Mouse (Mus musculus) forelimb bud, embryonic 11.5 days (tissue): Measurements from ENCODE around the gene Cfap97d2.

Source experiments
- DNase-seq: peaks from one replicate; pipeline ENCODE4 v3.0.0-alpha.2; 2012; ENCODE audit warnings: low read depth, low spot score

Gene Cfap97d2

DNA sequence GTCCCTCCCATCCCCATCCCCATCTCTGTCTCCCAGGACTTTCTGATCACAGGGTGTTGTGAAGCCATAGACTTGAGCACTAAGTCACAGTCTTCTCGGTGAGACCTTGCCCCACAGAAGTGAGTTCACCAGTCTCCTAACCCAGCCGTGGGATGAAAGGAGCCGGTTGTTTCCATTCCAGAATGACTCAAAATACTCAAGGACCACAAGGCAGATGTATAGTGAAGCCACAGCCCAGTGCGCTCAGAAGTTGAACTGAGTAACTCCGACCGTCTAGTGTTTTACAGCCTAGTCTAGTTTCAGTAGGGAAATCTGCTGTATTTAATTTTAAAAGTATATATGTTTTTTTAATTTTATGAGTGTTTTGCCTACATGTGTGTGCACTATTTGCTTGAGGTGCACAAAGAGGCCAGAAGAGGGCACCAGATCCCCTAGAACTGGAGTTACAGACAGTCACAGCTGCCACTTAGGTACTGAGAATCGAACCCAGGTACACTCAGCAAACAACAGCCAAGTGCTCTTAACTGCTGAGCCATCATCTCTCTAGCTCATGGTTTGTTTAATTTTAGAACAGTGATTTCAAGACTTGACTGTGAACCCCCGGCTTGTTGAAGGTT is 18.5 kb upstream of the Cfap97d2 start:
- no peak for DNase-seq

DNA sequence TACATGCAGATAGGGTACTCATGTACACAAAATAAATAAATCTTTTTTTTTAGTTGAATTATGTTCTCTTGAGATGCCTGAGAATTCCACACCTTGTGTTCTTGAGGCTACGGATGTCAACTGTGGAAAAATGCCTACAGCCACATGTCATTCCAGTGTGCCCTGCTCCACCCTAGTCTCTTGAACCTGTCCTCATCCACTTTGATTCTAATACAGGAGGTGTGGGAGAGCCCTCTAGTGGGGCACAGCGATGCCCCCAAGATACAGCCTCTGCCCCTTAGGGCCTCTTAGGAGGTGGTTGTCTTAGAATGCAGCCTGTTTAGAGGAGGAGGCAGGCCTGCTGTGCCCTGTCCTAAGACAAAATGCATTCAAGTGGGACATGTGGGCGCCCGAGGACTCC is 17.7 kb upstream of the Cfap97d2 start:
- no peak for DNase-seq

DNA sequence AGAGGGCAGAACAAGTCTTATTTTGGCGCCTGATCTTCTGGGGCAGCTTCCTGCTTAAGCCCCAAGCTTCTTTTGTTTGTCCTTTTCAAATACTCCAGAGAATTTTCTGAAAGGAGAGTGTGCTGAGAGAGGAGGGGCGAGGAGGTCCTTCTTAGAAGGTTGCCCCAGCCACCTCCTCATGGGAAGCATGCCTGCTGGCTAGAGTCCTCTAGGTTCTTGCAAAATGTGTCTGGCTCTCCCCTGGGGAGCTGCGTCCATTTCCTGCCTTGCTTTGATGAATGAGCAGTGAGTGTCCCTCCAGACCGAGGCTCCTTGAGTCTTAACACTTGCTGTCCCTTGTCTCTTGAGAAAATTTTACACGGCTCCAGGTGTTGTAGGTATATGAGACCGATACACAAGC is 17.2 kb upstream of the Cfap97d2 start:
- no peak for DNase-seq

DNA sequence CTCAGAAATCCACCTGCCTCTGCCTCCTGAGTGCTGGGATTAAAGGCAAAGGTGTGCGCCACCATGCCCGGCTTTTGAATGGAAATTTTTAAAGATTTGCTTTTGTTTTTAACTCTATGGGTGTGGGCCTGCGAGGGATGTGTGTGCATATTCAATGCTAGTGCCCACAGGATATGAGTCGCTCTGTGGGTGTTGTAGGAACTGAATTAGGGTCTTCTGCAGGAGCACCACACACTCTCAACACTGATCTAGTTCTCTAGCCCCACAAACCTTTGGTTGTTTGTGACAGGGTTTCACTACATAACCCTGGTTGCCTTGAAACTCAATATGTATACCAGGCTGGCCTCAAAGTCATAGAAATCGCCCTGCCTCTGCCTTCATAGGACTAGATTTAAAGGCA is 16.4 kb upstream of the Cfap97d2 start:
- no peak for DNase-seq

DNA sequence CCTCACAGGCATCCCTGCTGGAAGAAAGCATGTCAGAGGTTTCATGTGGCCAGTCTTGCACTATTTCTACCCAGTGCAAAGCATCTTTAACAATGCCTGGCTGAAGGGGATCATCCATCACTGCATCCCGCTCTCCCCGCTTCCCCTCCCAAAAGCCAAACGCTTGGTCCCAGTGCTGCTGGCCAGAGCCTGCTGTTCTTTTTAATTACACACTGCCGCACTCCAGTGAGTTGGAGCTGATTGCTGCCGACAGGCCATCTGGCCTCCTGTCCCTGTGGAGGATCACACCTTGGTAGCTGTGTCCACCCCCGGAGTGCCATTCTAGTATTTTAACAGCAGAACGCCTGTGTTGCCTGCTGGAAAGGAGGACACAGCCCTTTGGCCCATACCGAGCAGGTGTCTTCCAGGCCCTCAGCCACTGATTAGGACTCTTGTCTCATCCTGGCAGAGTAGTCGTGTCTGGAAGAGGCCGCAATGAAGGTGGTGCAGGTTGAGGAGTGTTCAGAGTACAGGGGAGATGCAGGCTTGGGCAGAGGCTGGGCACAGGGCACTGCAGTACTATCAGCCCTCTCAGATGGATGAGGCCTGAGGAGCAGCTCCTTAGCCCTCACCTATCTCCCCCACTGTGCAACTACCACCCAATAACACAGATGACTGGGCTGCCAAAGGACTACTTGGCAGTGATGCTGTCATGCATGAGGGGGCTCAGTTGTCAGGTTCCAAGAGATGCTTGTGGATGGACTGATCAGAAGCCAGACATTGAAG is 13.2 kb upstream of the Cfap97d2 start:
- DNase-seq = no peak

DNA sequence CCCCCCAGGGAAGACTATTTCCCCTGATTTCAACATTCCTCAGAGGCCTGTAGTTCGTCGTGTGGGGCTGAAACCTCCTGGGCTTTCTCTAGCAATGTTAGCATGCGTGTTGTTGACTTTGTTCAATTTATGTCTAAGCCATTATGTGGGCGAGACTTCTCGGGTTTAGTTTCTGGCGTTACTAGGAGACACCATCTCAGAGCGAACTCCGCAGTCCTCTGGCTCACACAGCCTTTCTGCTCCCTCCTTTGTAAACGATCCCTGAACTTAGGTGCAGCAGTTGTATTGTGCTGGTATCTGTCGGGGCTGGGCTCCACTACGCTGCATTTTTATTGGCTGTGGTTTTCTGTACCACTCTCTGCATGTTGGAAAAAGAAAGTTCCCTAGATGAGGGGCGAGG is 11.0 kb upstream of the Cfap97d2 start:
- no peak for DNase-seq

DNA sequence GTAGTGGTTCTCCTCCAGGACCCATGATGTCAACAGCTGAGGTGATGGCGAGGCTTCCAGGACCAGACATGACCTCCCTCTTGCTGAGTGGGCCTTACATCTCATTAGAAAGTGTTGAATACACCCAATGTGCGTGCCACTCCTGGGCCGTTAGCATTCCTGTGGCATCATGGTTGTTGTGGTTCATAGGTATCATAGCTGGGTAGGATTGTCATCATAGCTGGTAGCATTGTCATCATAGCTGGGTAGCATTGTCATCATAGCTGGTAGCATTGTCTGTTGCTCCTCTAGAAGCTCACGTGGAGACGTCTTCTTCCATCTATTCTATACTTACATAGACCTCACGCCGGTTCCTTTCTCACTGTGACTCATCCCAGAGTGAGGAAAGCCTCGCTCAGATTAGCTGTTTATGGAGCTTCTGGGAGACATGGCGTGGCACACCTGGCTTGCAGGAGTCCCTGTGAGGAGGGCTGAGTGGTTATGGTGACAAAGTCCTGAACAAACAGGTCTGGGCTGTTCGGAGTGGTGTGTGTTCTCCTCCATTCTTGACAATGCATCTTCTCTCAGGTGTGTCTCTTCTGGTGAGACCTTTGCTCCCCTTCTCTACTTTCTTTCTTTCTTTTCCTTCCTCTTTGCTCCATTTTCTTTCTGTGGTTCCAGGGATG is 10.4 kb upstream of the Cfap97d2 start:
- no peak for DNase-seq

DNA sequence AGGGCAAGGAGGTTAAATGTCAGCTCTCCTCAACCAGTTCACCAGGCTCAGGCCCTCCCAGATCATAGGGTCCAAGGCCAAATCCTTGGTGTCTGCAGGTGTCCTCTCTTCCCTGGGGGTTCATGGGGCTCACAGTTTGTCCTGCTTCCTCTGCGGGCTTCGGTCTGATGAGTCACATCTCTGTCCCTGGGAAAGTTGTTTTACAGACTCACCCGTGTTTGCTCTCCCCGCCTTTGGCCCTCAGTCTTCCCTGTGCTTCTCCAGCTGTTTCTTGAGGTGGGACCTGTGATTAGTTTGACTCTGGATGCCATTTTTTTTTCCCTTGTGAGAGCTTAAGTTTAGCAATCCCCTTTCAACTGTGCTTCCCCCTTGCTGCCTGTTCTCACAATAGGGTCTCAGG is 9.5 kb upstream of the Cfap97d2 start:
- no peak for DNase-seq

DNA sequence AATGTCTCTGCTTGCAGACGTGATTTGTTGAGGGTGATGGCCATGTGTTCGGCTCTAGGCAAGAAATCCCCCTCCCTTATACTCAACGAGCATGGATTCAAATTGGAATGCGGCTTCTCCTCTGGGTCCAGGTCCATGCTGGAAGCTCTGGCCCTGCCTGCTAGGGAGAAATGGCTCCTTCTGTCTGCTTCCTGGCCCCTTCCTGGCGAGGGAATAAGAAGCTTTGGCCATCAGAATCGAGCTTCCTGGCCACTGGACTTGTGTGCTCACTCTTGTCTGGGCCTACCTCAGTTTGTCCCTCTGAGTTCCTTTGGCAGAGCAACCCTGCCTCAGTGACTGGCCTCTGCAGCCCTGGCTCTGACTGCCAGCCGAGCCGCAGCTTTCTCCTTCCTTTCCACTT is 8.5 kb upstream of the Cfap97d2 start:
- no peak for DNase-seq

DNA sequence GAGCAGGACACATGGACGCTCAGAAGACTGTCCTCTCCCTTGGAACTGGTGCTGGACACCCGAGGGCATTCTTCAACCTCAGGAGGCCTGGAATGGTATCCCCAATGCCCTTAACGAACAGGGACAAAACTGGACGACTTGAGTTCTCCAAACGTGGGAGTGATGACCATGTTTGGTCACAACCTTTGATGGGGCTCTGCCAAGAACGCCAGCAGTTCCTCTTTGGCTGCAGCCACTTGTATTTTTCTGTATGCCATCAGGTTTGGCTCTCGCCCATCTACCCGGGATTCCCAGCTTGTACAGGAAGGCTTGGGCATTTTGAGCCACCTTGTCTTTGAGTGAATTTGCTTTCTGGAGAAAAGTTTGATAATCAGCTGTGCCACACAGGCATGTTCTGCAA is 8.0 kb upstream of the Cfap97d2 start:
- no peak for DNase-seq

DNA sequence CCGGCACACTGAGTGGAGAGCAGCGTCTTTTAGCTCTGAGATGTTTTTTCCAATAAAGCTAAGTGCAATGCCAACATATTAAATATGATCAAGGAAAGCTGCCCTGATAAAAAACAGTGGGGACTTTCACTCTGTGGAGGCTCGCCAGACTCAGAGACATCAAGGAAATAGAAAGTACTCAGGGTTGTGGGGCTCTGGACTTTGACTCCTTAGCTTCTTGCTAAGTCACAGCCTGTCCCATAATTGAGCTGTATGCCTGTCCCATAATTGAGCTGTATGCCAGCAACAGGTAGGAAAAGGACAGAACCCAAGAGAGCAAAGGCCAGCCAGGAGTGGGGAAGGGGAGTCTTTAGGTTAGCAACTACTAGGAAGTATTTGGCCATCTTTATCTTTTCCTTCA is 7.4 kb upstream of the Cfap97d2 start:
- DNase-seq = no peak

DNA sequence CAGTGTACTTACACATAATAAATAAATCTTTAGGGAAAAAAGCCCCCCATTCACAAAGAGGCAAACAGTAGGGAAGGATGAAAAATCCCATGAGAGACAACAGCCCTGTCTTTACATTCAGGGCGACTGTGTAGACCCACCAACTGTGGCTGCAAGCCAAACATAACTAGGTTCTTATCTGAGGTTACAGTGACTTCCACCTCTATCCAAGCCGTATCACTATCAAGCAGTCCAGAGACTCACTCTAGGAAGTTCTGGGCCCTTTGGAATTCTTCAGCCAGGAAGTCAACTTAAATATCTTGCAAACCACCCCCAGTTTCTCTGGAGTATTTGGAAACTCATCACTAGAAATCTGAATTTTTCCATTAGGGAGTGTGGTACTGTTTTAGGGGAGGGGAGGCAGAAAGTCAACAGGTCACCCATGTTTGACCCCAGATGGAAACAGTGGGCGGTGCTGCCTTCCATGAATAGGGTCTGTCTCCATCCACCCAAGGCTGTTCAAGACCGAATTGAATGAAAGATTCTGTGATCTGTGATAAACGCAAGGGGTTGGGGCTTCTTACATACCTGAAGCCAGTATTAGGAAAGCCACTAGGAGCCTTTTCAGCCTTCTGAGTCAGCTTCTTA is 6.3 kb upstream of the Cfap97d2 start:
- no peak for DNase-seq

DNA sequence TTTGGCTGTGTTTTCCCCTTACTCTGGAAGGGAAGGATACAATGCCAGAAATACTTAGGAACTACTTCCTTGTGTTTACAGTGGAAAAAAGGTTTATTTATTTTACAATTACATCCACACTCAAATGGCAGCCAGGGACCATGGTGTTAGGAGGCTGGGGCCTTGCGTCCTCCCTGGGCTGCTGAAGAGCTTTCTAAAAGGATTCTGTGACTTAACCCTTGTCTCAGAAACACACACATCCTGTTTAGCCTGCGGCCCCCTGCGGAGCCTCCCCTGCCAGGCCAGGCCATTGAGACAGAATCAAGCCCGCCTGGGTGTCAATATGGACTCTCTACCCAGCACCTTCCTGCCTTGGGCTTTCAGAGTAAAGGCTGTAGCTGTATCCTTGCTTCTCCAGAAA is 2.9 kb upstream of the Cfap97d2 start:
- DNase-seq = no peak

DNA sequence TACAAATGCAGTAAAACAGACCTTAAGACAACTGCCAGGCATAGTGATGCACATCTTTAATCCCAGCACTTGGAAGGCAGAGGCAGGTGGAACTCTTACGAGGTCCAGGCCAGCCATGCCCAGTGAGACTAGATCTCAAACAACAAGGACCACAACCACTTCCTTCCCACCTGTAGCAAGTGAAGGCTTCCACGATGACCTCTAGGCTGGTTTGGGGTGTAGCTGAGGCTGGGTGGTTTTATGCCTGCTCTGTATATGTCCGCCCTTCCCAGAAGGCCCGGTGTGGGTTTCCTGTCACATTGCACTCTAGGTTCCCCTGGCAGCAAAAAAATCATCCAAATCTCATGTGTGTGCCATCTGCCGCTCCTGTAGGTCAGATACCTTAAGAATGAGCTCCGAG is 1.9 kb upstream of the Cfap97d2 start:
- DNase-seq = no peak

DNA sequence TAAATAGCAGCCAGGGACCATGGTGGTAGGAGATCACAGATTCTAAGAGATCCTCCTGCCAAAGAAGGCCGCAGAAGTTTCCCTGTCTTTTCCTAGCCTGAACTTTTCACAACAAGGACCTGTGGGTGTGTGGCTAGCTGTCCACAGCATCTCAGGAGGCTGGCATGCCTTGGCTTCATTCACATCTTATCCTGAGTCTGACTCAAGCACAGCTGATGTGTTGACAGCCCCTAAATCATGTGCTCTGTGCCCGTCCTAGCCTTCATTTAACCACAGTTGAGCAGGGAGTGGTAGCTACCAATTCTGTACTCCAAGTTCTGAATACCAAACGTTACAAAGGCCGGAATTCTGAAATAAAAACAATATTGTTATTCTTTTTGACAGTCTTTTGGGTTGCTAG is 1.4 kb upstream of the Cfap97d2 start:
- DNase-seq = no peak

DNA sequence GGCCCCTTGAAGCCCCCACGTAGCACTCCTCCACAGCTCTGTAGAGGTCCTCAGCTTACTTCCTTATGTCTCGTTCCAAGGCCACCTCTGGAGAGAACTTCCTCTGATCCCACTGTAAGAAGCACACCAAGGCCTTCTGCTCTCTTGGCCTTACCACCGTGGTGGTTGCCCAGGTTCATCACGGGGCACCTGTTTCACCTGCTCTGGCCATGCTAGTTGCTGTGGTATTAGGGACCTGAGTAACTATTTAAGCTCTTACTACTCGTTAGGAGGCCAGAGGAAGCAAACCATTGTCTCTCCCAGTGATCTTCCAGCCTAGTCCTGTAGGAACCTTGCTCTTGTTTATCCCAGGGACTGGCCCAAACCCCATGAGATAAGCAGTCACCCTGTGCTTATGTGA is 1.2 kb downstream of the Cfap97d2 start:
- no peak for DNase-seq

DNA sequence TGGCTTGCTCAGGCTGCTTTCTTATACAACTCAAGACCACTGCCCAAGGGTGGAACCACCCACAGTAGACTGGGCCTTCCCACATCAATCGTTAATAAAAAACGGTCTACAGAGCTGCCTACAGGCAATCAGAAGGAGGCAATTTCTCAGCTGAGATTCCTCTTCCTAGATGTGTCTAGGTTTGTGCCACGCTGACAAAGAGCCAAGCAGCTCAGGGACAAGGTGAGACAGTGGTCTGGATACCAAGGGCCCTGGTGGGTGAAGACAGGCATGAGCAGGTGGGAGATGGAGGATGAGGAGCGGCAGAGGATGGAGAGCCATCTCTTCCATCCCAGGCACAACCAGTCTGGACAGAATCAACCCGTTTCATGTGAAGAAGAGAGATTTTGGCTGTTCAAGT is 2.8 kb downstream of the Cfap97d2 start:
- DNase-seq = no peak

DNA sequence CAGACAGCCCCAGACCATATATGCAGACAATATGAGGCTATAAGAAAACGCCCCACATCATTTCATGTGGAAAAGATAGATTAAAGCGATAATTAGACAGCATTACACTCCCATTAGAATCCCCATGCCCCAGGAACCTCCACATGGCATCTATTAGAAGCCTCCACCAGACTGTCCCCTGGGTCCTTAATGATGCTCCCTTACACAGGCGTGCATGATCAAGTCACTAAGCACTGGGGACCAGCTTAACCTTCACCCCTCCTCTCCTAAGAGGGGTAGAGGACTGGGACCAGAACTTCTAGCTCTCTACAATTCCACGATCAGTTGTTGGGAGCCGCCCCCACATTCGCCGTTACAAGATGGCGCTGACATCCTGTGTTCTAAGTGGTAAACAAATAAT is 13.3 kb downstream of the Cfap97d2 start:
- DNase-seq = no peak

DNA sequence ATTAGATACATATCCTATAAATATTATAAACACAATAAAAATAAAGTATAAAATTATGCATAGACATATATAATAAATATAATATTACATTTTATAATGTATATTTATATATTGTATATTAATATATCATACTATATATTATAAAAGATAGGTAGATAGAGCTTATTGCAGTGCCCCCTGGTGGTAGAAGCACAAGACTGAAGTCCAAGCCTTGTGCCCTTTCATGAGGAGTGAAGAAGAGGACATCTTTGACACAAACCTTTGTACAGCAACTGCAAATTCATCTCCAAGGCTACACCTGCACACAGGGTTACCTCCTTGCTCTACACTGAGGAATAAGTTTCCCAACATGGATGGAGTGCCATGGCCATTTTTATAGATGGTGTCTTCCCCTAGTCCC is 20.0 kb downstream of the Cfap97d2 start:
- peak; percentile 25 for DNase-seq

DNA sequence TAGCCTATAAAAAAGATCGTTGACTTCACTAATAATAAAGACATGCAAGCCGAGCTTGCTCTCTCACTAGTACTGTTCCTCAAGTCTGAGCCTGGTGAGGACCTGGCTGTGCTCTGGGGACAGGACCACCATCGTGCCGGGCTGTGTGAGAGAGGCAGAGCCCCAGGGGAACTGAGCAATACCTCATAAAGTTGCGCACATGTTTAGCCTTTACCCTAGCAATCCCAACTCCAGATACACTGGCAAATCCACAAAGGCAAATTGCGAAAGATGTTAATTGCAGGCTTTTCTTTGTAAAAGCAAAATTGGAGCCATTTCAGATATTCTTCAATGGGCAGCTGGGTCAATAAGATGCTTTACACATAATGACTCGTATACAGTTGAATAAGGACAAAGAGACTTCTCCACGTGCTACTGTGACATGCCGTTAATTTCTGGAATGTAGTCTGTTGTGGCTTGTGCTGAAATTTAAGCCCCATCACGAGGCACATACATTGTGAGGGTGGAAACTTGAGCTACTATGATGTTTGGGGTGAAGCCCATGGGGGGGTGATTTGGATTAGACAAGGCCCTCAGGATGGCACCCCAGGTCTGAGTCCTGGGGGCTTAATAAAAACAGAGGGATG is 21.9 kb downstream of the Cfap97d2 start:
- DNase-seq = peak; percentile 38

DNA sequence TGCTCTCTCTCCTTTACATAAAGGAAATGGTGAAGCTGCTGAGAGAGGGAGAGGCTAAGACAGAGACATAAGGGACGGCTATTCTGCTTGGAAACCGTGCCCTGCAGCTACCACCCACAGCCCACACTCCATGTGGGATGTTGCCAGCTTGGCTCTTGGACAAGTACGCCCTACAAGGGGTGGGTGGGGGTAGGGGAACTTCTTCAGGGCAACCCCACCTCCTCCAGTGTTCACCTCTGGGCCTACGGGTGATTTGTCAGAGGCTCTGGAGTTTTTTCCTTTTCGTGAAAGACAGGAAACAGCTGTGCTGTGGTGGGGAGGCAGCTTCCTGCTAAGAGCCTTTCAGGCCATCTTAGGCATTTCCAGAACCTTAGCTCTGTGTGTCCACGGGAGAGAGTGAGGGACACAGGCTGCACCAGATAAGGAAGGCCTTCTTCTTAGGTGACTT is 34.7 kb downstream of the Cfap97d2 start:
- DNase-seq = peak; percentile 6
